Mouse (Mus musculus) lung, adult 2 months (tissue): ENCODE results near the gene Capn12.

ENCODE experiments used
- CTCF ChIP-seq: fragments of 200-500 bp; IDR thresholded peaks from 2 replicates; pipeline ENCODE4 v1.5.1; 2011; ENCODE audit warnings: mild to moderate bottlenecking, low read length, control low read depth; ENCODE audit not compliant: insufficient read depth
- POLR2A ChIP-seq: fragments of 200-500 bp; IDR thresholded peaks from 2 replicates; pipeline ENCODE4 v1.6.1; 2011; ENCODE audit warnings: low read depth, mild to moderate bottlenecking, control low read depth, low read length, borderline replicate concordance; ENCODE audit errors: extremely low read depth

DNA sequence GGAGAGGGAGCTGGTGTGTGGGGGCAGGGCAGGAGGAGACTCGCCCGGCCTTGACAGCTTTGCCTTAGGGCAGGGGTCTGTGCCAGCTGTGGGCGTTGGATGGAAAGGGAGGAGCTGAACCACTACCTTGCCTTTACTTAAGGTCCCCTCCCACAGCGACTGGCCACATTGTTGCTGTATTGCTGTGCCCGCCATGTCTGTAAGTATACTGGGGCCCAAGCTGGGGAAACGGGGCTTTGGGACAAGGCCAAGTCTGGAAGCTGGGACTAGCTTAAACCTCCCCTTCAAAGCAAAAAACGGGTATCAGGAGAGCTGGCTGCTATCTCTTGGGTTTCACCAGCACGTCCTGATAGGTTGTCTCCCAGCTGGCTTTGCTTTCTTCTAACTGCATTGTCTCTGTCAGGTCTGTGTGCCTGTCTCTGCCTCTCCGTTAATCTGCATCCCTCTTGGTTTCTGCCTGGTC lies 16.9 kb upstream of the Capn12 start:
- TF ChIP-seq POLR2A, result no peak
- no peak for TF ChIP-seq CTCF
